Mouse (Mus musculus): ENCODE measurements around the gene Mfsd5. TPM values are rescaled to one million over a fixed set of nuclear protein-coding genes. Genes with fewer than 3 reads are reported as not detected.

The Mfsd5 gene
- polyA plus RNA-seq (2015; fragmentation: Nextera tagmentation; extraction: Ambion mirVana) = 58.3 and 61.1 TPM in 2 replicates

- under 1% methylated on average over 60 of the region's 65 CpGs for WGBS
- Histone ChIP-seq H3K27me3 (ENCODE audit: control insufficient read depth, insufficient read depth, low read depth, low read length) (no peaks in the 10 kb centered on the region), H3K9me3 (ENCODE audit: control insufficient read depth, low read length) (no peaks in the 10 kb centered on the region), H3K4me2 (ENCODE audit: low read depth, low read length) (peak within 1 kb of the TSS; percentile 88), H3K36me3 (ENCODE audit: control insufficient read depth, insufficient read depth, low read length) (peaks cover 5% of the 10 kb centered on the region), H3K27ac (ENCODE audit: low read length) (peak within 1 kb of the TSS; percentile 87), H3K4me1 (replicated peaks; ENCODE audit: control insufficient read depth, insufficient read depth, low read length) (peaks cover 13% of the 10 kb centered on the region), H3K4me3 (ENCODE audit: low read length) (peak within 1 kb of the TSS; percentile 77), H3K9ac (ENCODE audit: low read length) (peak within 1 kb of the TSS; percentile 78)
- ATAC-seq (ENCODE audit: low read depth) = peak; percentile 97
These were observed at the start of gene Mfsd5 for GRCm38 (mm10) chr15:102279092-102279782. Mfsd5 (plus strand) TSS chr15:102279454.

- ATAC-seq (ENCODE audit: low read depth) = no peak
- Histone ChIP-seq H3K4me3 (ENCODE audit: low read length) (no peak overlapping the region), H3K4me1 (replicated peaks; ENCODE audit: control insufficient read depth, insufficient read depth, low read length) (peaks cover 15% of the 10 kb centered on the region), H3K36me3 (ENCODE audit: control insufficient read depth, insufficient read depth, low read length) (peaks cover 2% of the 10 kb centered on the region; the same call in 1 of the 2 replicates), H3K27ac (ENCODE audit: low read length) (no peak overlapping the region), H3K9ac (ENCODE audit: low read length) (no peak overlapping the region), H3K9me3 (ENCODE audit: control insufficient read depth, low read length) (no peaks in the 10 kb centered on the region), H3K27me3 (ENCODE audit: control insufficient read depth, insufficient read depth, low read depth, low read length) (no peaks in the 10 kb centered on the region), H3K4me2 (ENCODE audit: low read depth, low read length) (no peak overlapping the region)
- 77% methylated on average over 17 of the region's 17 CpGs for WGBS
These were observed 48.6 kb upstream of the Mfsd5 start for GRCm38 (mm10) chr15:102230408-102231321.

GRCm38 (mm10) chr15:102231748-102232147 lies 47.5 kb upstream of the Mfsd5 start, which contains the start of gene Itgb7:
Itgb7 (minus strand) TSS chr15:102231944.
- ATAC-seq (ENCODE audit: low read depth) = 0 out of 2 replicates have a peak, but pooled peaks have one; percentile 18
- 35% methylated on average over 6 of the region's 6 CpGs for WGBS
- Histone ChIP-seq H3K27ac (ENCODE audit: low read length) (no peak within 1 kb of the TSS), H3K4me3 (ENCODE audit: low read length) (no peak within 1 kb of the TSS), H3K27me3 (ENCODE audit: control insufficient read depth, insufficient read depth, low read depth, low read length) (no peaks in the 10 kb centered on the region), H3K36me3 (ENCODE audit: control insufficient read depth, insufficient read depth, low read length) (peaks cover 8% of the 10 kb centered on the region), H3K4me1 (replicated peaks; ENCODE audit: control insufficient read depth, insufficient read depth, low read length) (peaks cover 21% of the 10 kb centered on the region), H3K9me3 (ENCODE audit: control insufficient read depth, low read length) (no peaks in the 10 kb centered on the region), H3K9ac (ENCODE audit: low read length) (no peak within 1 kb of the TSS), H3K4me2 (ENCODE audit: low read depth, low read length) (no peak within 1 kb of the TSS)

- no peak for ATAC-seq (ENCODE audit: low read depth)
- H3K27ac ChIP-seq (ENCODE audit: low read length) = no peak overlapping the region
- WGBS = 85% methylated on average over 7 of the region's 7 CpGs
These were observed 46.5 kb upstream of the Mfsd5 start for GRCm38 (mm10) chr15:102232764-102233163.

GRCm38 (mm10) chr15:102233896-102234295 lies 45.4 kb upstream of the Mfsd5 start:
- Histone ChIP-seq H3K36me3 (ENCODE audit: control insufficient read depth, insufficient read depth, low read length) (peaks cover 19% of the 10 kb centered on the region), H3K4me1 (replicated peaks; ENCODE audit: control insufficient read depth, insufficient read depth, low read length) (peaks cover 21% of the 10 kb centered on the region), H3K4me3 (ENCODE audit: low read length) (no peak overlapping the region), H3K9me3 (ENCODE audit: control insufficient read depth, low read length) (no peaks in the 10 kb centered on the region), H3K4me2 (ENCODE audit: low read depth, low read length) (no peak overlapping the region), H3K9ac (ENCODE audit: low read length) (no peak overlapping the region), H3K27me3 (ENCODE audit: control insufficient read depth, insufficient read depth, low read depth, low read length) (no peaks in the 10 kb centered on the region), H3K27ac (ENCODE audit: low read length) (no peak overlapping the region)
- 14% methylated on average over 2 of the region's 2 CpGs for WGBS
- no peak for ATAC-seq (ENCODE audit: low read depth)

More at GRCm38 (mm10) chr15:102232764-102233163, 46.5 kb upstream of the Mfsd5 start:
- no peaks in the 10 kb centered on the region for H3K27me3 ChIP-seq (ENCODE audit: control insufficient read depth, insufficient read depth, low read depth, low read length)
- peaks cover 21% of the 10 kb centered on the region for H3K4me1 ChIP-seq (replicated peaks; ENCODE audit: control insufficient read depth, insufficient read depth, low read length)
- no peaks in the 10 kb centered on the region for H3K9me3 ChIP-seq (ENCODE audit: control insufficient read depth, low read length)
- H3K4me3 ChIP-seq (ENCODE audit: low read length) = no peak overlapping the region
- no peak overlapping the region for H3K4me2 ChIP-seq (ENCODE audit: low read depth, low read length)
- peaks cover 10% of the 10 kb centered on the region for H3K36me3 ChIP-seq (ENCODE audit: control insufficient read depth, insufficient read depth, low read length)
- H3K9ac ChIP-seq (ENCODE audit: low read length) = no peak overlapping the region

- Histone ChIP-seq H3K4me1 (replicated peaks; ENCODE audit: control insufficient read depth, insufficient read depth, low read length) (peaks cover 23% of the 10 kb centered on the region), H3K4me2 (ENCODE audit: low read depth, low read length) (no peak overlapping the region), H3K27me3 (ENCODE audit: control insufficient read depth, insufficient read depth, low read depth, low read length) (no peaks in the 10 kb centered on the region), H3K9ac (ENCODE audit: low read length) (peak overlapping the region; percentile 42), H3K4me3 (ENCODE audit: low read length) (no peak overlapping the region), H3K27ac (ENCODE audit: low read length) (peak overlapping the region; percentile 53), H3K36me3 (ENCODE audit: control insufficient read depth, insufficient read depth, low read length) (peaks cover 26% of the 10 kb centered on the region), H3K9me3 (ENCODE audit: control insufficient read depth, low read length) (no peaks in the 10 kb centered on the region)
- peak; percentile 64 for ATAC-seq (ENCODE audit: low read depth)
- WGBS = 26% methylated on average over 21 of the region's 21 CpGs
These were observed 43.8 kb upstream of the Mfsd5 start for GRCm38 (mm10) chr15:102235371-102236027.

- Histone ChIP-seq H3K4me2 (ENCODE audit: low read depth, low read length) (no peak overlapping the region), H3K4me1 (replicated peaks; ENCODE audit: control insufficient read depth, insufficient read depth, low read length) (peaks cover 40% of the 10 kb centered on the region), H3K27me3 (ENCODE audit: control insufficient read depth, insufficient read depth, low read depth, low read length) (no peaks in the 10 kb centered on the region), H3K4me3 (ENCODE audit: low read length) (no peak overlapping the region), H3K9ac (ENCODE audit: low read length) (no peak overlapping the region), H3K9me3 (ENCODE audit: control insufficient read depth, low read length) (no peaks in the 10 kb centered on the region), H3K36me3 (ENCODE audit: control insufficient read depth, insufficient read depth, low read length) (peaks cover 30% of the 10 kb centered on the region), H3K27ac (ENCODE audit: low read length) (no peak overlapping the region)
- WGBS = 87% methylated on average over 14 of the region's 14 CpGs
- ATAC-seq (ENCODE audit: low read depth) = no peak
These were observed 40.6 kb upstream of the Mfsd5 start for GRCm38 (mm10) chr15:102238543-102239259.

- peak overlapping the region; percentile 30; the same call in 1 of the 2 replicates for H3K27ac ChIP-seq (ENCODE audit: low read length)
- peak; percentile 47; the same call in 1 of the 2 replicates for ATAC-seq (ENCODE audit: low read depth)
- no peak overlapping the region for H3K4me2 ChIP-seq (ENCODE audit: low read depth, low read length)
These were observed 40.0 kb upstream of the Mfsd5 start for GRCm38 (mm10) chr15:102239260-102239590.

More at GRCm38 (mm10) chr15:102239260-102239590, 40.0 kb upstream of the Mfsd5 start:
- Histone ChIP-seq H3K4me1 (replicated peaks; ENCODE audit: control insufficient read depth, insufficient read depth, low read length) (peaks cover 45% of the 10 kb centered on the region), H3K9ac (ENCODE audit: low read length) (no peak overlapping the region), H3K9me3 (ENCODE audit: control insufficient read depth, low read length) (no peaks in the 10 kb centered on the region), H3K4me3 (ENCODE audit: low read length) (no peak overlapping the region), H3K36me3 (ENCODE audit: control insufficient read depth, insufficient read depth, low read length) (peaks cover 30% of the 10 kb centered on the region), H3K27me3 (ENCODE audit: control insufficient read depth, insufficient read depth, low read depth, low read length) (no peaks in the 10 kb centered on the region)
- WGBS = 10% methylated on average over 9 of the region's 9 CpGs
